ENCODE assay signal across 21 mouse cellular contexts in the genomic region with DNA sequence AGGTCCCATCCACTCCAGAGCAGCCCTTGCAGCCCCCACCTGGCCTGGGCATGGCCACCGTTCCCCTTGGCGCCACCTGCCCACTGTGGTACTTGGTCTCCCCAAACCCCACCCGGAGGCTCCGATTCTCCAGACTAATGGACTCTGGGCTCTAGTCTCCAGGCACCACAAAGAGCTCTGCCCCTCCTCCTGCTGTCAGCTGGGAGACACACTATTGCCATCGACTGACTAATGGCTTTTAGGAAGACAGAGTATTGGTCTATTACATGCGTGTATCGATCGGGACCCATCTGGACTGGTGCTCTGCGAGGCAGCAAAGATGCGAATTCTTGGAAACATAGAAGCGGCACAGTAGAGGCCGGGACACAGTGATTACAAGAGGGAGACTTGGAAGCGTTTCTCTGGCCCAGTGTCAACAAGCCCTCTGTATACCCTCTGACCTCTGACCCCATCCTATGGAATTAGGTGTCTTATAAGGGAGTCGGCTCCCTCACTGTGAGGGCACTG. TPM values are rescaled to one million over a fixed set of nuclear protein-coding genes. Genes with fewer than 3 reads are reported as not detected.
DNase-seq lines count a peak whose midpoint lies in the region; ATAC-seq and TF ChIP-seq lines count a peak whose summit lies in the region.
"Had no signal": no experiment of that assay in that cellular context is flagged by ENCODE, and none has a peak within 500 bp of the region (broad histone marks: within the 10 kb centered on the region; RNA-seq: fewer than 3 reads in every experiment).

No protein-coding gene starts in this region.

- H3K4me1 ChIP-seq in embryonic facial prominence, embryonic 10.5 days, result peaks cover 58% of the 10 kb centered on the region
- peaks cover 12% of the 10 kb centered on the region for H3K4me1 ChIP-seq in hindbrain, embryonic 16.5 days (ENCODE audit: control insufficient read depth, insufficient read depth, low read depth, low read length)
- 0 out of 2 replicates have a peak, but pooled peaks cover 10% of the 10 kb centered on the region for H3K4me1 ChIP-seq in neural tube, embryonic 14.5 days (ENCODE audit: control insufficient read depth, insufficient read depth, low read length)
- H3K4me1 ChIP-seq in stomach, postnatal 0 days (replicated peaks; ENCODE audit: control insufficient read depth, insufficient read depth), result no peaks in the 10 kb centered on the region
- H3K4me1 ChIP-seq: heart, embryonic 13.5 days had no signal

- TF ChIP-seq CTCF in layer of hippocampus, adult 2 months (conservative IDR thresholded peaks at IDR 0.05), result no peak
- no peak for TF ChIP-seq CTCF in stomach, postnatal 0 days (IDR thresholded peaks at IDR 0.05; ENCODE audit: low read depth)

- no peak for TF ChIP-seq EP300 in stomach, postnatal 0 days (optimal IDR thresholded peaks at IDR 0.05)

- H3K4me2 ChIP-seq in hindbrain, embryonic 16.5 days (ENCODE audit: low read length), result no peak overlapping the region
- no peak overlapping the region for H3K4me2 ChIP-seq in neural tube, embryonic 14.5 days (ENCODE audit: low read depth, low read length)
- no peak overlapping the region for H3K4me2 ChIP-seq in stomach, postnatal 0 days (replicated peaks; ENCODE audit: low read depth)
- H3K4me2 ChIP-seq: heart, embryonic 13.5 days; limb, embryonic 12.5 days; liver, embryonic 13.5 days had no signal

- DNase-seq in layer of hippocampus, adult 2 months (ENCODE audit: low spot score in 2 of 2), result no peak
- DNase-seq in layer of hippocampus, postnatal 14 days (ENCODE audit: low spot score in 2 of 2), result no peak
- DNase-seq in embryonic facial prominence, embryonic 10.5 days (ENCODE audit: low spot score), result no peak
- DNase-seq in stomach, postnatal 0 days (ENCODE audit: low spot score), result no peak
- DNase-seq in thymus, adult 18-20 months, result no peak
- no peak for DNase-seq in urinary bladder, postnatal 10 days (ENCODE audit: low spot score)
- DNase-seq: adrenal gland, postnatal 14 days; B cell, adult 2 months; cerebellum, adult 8-10 months; forebrain, postnatal 0 days; heart, postnatal 36 days; liver, embryonic 13.5 days had no signal

- H3K4me3 ChIP-seq in layer of hippocampus, adult 2 months, result no peak overlapping the region
- no peak overlapping the region for H3K4me3 ChIP-seq in embryonic facial prominence, embryonic 10.5 days
- no peak overlapping the region for H3K4me3 ChIP-seq in hindbrain, embryonic 16.5 days (ENCODE audit: low read length)
- H3K4me3 ChIP-seq in neural tube, embryonic 14.5 days (ENCODE audit: low read depth, low read length), result no peak overlapping the region
- no peak overlapping the region for H3K4me3 ChIP-seq in stomach, postnatal 0 days (ENCODE audit: low read depth, low read length)
- H3K4me3 ChIP-seq: heart, embryonic 13.5 days; left cerebral cortex, adult 2 months; limb, embryonic 12.5 days; liver, embryonic 13.5 days; myocyte had no signal

- H3K9me3 ChIP-seq in embryonic facial prominence, embryonic 10.5 days, result no peaks in the 10 kb centered on the region
- no peaks in the 10 kb centered on the region for H3K9me3 ChIP-seq in hindbrain, embryonic 16.5 days (ENCODE audit: control insufficient read depth, low read length)
- no peaks in the 10 kb centered on the region for H3K9me3 ChIP-seq in neural tube, embryonic 14.5 days (ENCODE audit: control insufficient read depth, low read length)
- no peaks in the 10 kb centered on the region for H3K9me3 ChIP-seq in stomach, postnatal 0 days (ENCODE audit: control insufficient read depth, low read length)
- H3K9me3 ChIP-seq: heart, embryonic 13.5 days; limb, embryonic 12.5 days; liver, embryonic 13.5 days had no signal

- peak; percentile 51; the same call in 1 of the 2 replicates for ATAC-seq in hindbrain, embryonic 16.5 days
- no peak for ATAC-seq in neural tube, embryonic 14.5 days (ENCODE audit: low read depth)
- no peak for ATAC-seq in stomach, postnatal 0 days (ENCODE audit: low FRiP score, low TSS enrichment)
- ATAC-seq: forebrain, postnatal 0 days; intestine, embryonic 16.5 days had no signal

- H3K9ac ChIP-seq in hindbrain, embryonic 16.5 days (ENCODE audit: low read depth, low read length), result no peak overlapping the region
- no peak overlapping the region for H3K9ac ChIP-seq in neural tube, embryonic 14.5 days (replicated peaks; ENCODE audit: low read depth, low read length)
- H3K9ac ChIP-seq in stomach, postnatal 0 days (ENCODE audit: low read length), result no peak overlapping the region
- H3K9ac ChIP-seq: forebrain, postnatal 0 days; heart, embryonic 13.5 days; limb, embryonic 12.5 days; liver, embryonic 13.5 days had no signal

- H3K36me3 ChIP-seq in embryonic facial prominence, embryonic 10.5 days (replicated peaks), result no peaks in the 10 kb centered on the region
- H3K36me3 ChIP-seq in hindbrain, embryonic 16.5 days (ENCODE audit: control insufficient read depth, insufficient read depth, low read length), result no peaks in the 10 kb centered on the region
- no peaks in the 10 kb centered on the region for H3K36me3 ChIP-seq in neural tube, embryonic 14.5 days (ENCODE audit: control insufficient read depth, insufficient read depth, low read length)
- H3K36me3 ChIP-seq in stomach, postnatal 0 days (ENCODE audit: control insufficient read depth, insufficient read depth, low read length), result no peaks in the 10 kb centered on the region
- H3K36me3 ChIP-seq: heart, embryonic 13.5 days; limb, embryonic 12.5 days; liver, embryonic 13.5 days had no signal

- WGBS in embryonic facial prominence, embryonic 10.5 days, result 65% methylated on average over 14 of the region's 14 CpGs
- 52% methylated on average over 14 of the region's 14 CpGs for WGBS in hindbrain, embryonic 16.5 days
- WGBS in neural tube, embryonic 14.5 days, result 41% methylated on average over 14 of the region's 14 CpGs
- WGBS in stomach, postnatal 0 days, result 52% methylated on average over 14 of the region's 14 CpGs

- peak overlapping the region; percentile 62; the same call in 1 of the 2 replicates for H3K27ac ChIP-seq in layer of hippocampus, adult 2 months
- peak overlapping the region; percentile 37; the same call in 1 of the 2 replicates for H3K27ac ChIP-seq in embryonic facial prominence, embryonic 10.5 days (replicated peaks)
- H3K27ac ChIP-seq in hindbrain, embryonic 16.5 days (ENCODE audit: low read depth, low read length), result no peak overlapping the region
- peak overlapping the region; percentile 8; the same call in 1 of the 2 replicates for H3K27ac ChIP-seq in neural tube, embryonic 14.5 days (ENCODE audit: low read depth, low read length)
- H3K27ac ChIP-seq in stomach, postnatal 0 days (replicated peaks), result no peak overlapping the region
- H3K27ac ChIP-seq: heart, embryonic 13.5 days; left cerebral cortex, adult 2 months; limb, embryonic 12.5 days; liver, embryonic 13.5 days had no signal

- peaks cover 3% of the 10 kb centered on the region; the same call in 1 of the 2 replicates for H3K27me3 ChIP-seq in embryonic facial prominence, embryonic 10.5 days (replicated peaks; ENCODE audit: low read depth, poor library complexity, severe bottlenecking)
- no peaks in the 10 kb centered on the region for H3K27me3 ChIP-seq in hindbrain, embryonic 16.5 days (replicated peaks; ENCODE audit: control insufficient read depth, insufficient read depth, low read length)
- H3K27me3 ChIP-seq in neural tube, embryonic 14.5 days (ENCODE audit: control insufficient read depth, insufficient read depth, low read length), result no peaks in the 10 kb centered on the region
- H3K27me3 ChIP-seq in stomach, postnatal 0 days (ENCODE audit: control insufficient read depth, insufficient read depth, low read length), result no peaks in the 10 kb centered on the region
- H3K27me3 ChIP-seq: liver, embryonic 13.5 days had no signal

RNA-seq across cellular contexts. Expression of a gene that starts 49.2 kb away (rescaled TPM):
- 10 to 100 TPM; 61.4 to 63.9 TPM for total RNA-seq in layer of hippocampus, adult 2 months (2021)
- 10 to 100 TPM; 72.1 to 78.7 TPM for total RNA-seq in layer of hippocampus, postnatal 14 days (2021)
- polyA plus RNA-seq in embryonic facial prominence, embryonic 10.5 days (2016; fragmentation: Nextera tagmentation; extraction: Ambion mirVana), result 1.9 and 2.2 TPM in 2 replicates
- polyA plus RNA-seq in hindbrain, embryonic 16.5 days (2015; fragmentation: Nextera tagmentation; extraction: Ambion mirVana), result 8.6 and 12.3 TPM in 2 replicates
- 5.5 and 11.9 TPM in 2 replicates for polyA plus RNA-seq in neural tube, embryonic 14.5 days (2014; fragmentation: Nextera tagmentation; extraction: Ambion mirVana)
- polyA plus RNA-seq in stomach, postnatal 0 days (2015; fragmentation: Nextera tagmentation; extraction: Ambion mirVana), result 0.82 and 1.1 TPM in 2 replicates
- total RNA-seq: common myeloid progenitor, adult 5-6 weeks; megakaryocyte progenitor cell, adult 5-6 weeks had no signal

Comparison
In these comparisons a context has a peak if more than half of its experiments do, and no peak if none do; other contexts are left out.
1. H3K27ac ChIP-seq: peak in layer of hippocampus, adult 2 months (single experiment), embryonic facial prominence, embryonic 10.5 days (single experiment) and neural tube, embryonic 14.5 days (single experiment); none in hindbrain, embryonic 16.5 days (single experiment) and stomach, postnatal 0 days (single experiment).